Mouse (Mus musculus) embryo, embryonic 9.5 days (tissue): Measurements from ENCODE around the gene Ifna4.

Source experiments
- DNase-seq: peaks from one replicate; pipeline ENCODE4 v3.0.0-alpha.2; 2017; ENCODE audit errors: extremely low spot score

Gene Ifna4

GRCm38 (mm10) chr4:88867366-88867925 lies 25.8 kb downstream of the Ifna4 start:
- peak; percentile 81 for DNase-seq

DNA sequence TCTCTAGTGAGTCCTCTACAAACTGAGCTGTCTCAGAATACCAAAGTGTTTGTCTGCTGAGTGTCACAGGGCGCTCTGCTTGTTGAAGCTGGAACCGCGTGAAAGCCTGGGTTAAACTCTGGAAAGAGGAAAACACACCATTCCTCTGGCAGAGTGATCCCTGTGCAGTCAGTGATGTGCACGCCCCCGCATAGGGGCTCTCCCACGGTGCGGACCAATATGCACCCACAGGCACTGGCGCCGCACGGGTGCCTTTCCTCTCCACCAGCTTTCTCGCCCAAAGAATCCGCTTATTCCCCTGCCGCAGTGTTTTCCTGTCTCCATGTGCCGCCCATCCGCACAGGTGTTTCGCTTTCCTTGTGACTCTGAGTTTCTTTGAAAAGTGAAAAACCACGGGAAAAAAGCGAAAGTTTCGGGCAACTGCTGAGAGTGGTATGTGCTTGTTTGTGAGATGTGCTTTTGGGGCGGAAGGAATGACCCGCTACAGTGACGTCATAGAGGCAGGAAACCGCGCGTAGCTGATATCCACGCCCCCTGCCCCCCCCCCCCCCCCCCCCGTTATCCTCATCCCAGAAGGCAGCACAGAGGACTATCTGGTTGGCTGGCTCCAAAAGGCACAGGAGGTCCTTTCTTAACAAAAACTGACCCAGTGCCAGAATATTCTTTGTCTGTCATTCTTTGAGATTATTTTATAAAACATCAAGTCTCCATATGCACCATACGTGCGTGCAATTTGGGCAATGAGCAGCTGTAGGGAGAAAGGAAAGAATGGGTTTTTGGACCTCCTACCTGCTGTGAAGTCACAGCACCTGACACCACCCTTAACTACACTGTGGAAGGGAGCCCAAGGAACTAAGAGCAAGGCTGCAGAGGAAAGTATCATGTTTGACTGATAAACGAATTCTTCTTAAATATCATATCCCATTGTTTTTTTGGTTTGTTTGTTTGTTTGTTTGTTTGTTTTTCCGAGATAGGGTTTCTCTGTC lies 26.6 kb downstream of the Ifna4 start:
- DNase-seq = peak; percentile 70

- peak; percentile 45 for DNase-seq
Observed at GRCm38 (mm10) chr4:88872691-88873090, 31.0 kb downstream of the Ifna4 start.

GRCm38 (mm10) chr4:88875435-88876095 lies 33.9 kb downstream of the Ifna4 start:
- no peak for DNase-seq

GRCm38 (mm10) chr4:88876520-88876919 lies 34.9 kb downstream of the Ifna4 start:
- no peak for DNase-seq

DNA sequence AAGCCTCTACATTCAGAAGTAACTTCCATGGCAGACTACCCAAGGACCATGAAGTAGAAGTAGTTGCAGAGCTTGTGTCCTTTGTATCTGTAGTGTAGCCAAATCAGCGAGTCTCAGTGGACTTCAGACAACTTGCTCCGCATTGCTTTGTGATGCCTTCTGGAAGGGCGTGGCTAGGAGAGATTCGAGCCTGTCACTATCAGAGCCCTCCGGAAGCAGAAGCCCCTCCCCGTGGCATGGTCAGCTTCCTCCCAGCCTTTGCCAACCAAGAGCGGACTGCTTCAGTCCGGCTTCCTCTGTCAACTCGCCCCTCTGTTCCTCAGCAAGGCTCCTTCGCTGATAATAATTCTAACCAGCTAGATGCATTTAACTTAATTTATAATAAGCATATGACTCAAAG lies 36.6 kb downstream of the Ifna4 start:
- DNase-seq = no peak

DNA sequence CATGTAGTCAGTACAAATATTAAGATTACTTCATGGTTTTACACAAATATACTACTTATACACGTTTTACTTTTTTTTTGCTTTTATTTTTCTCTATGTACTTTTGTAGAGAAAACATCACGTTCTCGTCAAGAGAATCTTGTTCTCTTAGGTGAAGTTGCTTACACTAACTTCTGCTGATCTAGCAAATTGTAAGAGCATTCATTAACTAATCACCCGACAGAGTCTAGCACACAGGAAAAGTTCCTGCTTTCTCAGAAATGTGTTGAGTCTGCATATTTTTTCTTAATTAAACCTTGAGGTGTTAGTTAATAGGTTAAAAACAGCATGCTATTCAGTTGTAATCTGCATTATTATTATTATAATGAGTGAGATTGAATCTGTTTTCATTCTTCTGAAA lies 37.1 kb downstream of the Ifna4 start:
- no peak for DNase-seq

DNA sequence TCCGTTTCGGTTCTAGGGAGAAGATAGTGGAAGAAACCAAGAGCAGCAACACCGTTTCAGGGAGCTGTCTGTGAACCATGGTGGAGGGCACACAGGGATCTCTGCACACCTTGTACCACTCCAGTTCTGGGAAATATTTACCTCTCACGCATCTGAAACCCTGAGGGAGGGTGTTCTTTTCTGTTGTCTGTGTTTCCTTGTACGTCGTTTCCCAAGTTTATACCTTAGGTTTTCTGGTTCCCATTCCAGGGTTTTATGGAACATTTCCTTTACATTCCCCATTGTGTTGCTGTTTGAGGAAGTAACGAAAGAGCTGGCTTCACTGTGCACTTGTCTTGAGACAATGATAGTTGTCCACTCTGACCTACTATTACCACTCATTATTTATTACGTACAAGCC lies 38.4 kb downstream of the Ifna4 start, which contains the start of gene Ifne:
TSS of gene Ifne (minus strand) at position 101 of the 400 bp plus-strand sequence.
- no peak for DNase-seq

DNA sequence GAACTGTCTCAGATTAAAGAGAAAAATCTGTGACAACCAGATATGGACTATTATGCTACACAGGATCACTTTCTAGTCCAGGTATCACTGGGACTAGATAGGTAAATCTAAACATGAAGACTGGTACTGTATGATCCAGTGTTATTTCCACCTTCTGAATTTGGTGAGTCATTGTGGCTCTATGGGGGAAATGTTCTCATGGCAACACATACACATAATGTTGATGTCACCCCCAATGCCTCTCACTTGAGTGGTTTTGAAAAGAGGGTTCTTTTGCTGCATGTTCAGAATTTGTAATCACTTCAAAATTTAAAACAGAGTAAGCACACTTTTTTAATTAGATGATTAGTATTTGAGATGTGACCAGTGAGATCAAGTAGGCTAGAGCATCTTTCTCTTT lies 46.6 kb downstream of the Ifna4 start:
- no peak for DNase-seq
